Mouse (Mus musculus) mesoderm, embryonic 11.5 days (tissue): ENCODE measurements at regions not wholly inside any gene's neighbourhood (a gene's known extent, or its start where the extent isn't known, plus 50 kb on each side); places are given as distances from the start of the nearest gene placed in this dataset.
A peak's percentile ranks its signal among the peaks of the same experiment; 100 is the strongest.

Experiments
- DNase-seq: peaks from one replicate; pipeline ENCODE4 v3.0.0-alpha.2; 2012; ENCODE audit warnings: low read depth, low spot score

DNA sequence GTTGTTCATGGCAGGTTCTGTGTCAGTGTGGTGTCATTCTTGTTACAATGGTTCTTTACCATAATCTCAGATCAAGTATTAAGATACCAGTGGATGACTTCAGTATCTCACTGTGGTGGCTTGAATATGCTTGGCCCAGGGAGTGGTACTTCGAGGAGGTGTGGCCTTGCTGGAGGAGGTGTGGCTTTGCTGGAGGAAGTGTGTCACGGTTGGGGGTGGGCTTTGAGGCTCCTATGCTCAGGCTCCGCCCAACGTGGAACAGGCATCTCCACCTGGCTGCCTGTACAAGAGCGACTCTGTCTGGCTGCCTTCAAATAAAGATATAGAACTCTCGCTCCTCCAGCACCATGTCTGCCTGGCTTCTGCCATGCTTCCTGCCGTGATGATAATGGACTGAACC lies 63.6 kb downstream of the Cd2 start:
- no peak for DNase-seq

DNA sequence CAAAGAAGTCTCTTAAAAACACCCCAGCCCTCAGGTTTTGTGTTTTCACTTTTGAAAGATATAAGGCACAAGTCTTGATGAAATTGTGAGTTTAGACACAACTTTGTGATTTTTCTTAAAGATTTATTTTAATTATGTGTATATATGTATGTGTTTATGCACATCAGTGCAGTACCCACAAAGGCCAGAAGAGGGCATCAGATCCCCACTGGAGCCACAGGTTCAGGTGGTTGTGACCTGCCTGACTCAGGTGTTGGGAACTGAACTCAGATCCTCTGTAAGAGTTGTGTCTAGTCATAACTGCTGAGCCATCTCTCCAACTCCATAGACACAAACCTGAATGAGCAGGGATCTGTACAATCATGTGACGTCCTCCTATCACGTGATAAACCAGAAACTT lies 67.8 kb downstream of the Cd2 start:
- DNase-seq = no peak

DNA sequence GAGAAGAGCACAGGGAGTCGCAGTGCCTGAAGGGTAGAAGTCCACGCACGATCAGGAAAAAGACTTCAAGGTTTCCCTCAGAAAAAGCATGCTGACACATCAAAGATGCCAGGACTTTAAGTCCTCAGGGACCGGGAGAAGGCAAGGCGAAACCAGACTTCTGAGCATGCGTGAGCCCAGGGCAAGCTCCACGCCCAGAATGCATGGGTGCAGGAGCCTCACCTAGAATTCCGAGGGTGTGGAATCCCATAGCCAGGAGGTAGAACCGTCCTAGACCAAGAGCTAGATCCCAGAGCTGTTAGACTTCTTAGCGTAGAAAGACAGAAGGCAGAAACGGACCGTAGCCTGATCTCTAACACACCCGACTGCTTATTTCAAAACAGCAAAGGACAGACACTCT lies 71.0 kb downstream of the Cd2 start:
- DNase-seq = no peak

DNA sequence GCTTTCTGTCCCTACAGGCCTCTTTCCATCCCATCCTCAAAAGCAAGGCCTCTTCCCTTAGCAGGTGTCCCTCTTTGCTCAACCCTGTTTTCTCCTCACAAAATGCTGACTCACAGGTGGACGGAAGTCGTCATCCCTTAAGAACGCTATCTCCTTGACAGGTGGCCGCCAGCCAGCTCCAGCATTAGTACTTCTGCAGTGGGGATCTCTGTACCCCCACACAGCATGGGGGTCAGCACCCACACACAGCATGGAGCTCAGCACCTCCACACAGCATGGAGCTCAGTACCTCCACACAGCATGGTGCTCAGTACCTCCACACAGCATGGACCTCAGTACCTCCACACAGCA lies 74.6 kb downstream of the Cd2 start:
- no peak for DNase-seq

DNA sequence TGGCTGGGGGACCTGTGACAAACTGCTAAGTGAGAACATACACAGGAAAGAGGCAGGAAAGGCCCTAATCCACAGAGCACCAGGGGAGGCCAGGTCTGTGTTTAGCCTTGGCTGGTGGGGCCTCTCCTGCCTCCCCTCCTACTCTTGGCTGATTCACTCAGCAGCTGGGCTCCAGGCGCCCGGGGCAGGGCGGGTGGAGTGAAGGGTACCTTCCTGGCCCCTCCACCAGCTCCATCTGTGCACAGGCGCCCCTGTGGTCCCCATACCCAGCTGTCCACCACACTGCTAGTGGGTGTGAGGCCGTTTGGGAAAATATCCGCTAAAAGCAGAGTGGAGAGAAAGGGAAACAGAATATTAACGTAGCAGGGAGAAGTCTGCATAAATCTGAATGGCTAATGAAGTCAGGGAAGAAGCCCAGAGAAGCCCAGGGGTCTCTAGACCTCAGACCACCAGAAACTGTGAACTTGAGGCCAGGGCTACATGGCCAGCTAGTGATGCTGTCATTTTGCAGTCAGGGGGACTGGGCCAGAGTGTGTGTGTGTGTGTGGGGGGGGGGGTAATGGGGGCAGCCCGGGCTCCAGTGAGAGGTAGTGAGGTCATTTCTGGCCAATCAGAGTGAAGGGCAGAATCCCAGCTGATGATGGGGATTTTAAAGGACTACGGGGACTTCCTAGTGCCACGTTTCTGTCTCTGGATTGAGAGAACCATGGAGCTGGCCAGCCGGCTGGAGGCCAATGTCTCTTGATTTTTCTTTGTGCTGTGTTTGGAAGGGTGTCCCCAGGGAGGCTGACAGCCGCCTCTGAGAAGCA lies 75.1 kb downstream of the Cd2 start:
- peak; percentile 69 for DNase-seq

DNA sequence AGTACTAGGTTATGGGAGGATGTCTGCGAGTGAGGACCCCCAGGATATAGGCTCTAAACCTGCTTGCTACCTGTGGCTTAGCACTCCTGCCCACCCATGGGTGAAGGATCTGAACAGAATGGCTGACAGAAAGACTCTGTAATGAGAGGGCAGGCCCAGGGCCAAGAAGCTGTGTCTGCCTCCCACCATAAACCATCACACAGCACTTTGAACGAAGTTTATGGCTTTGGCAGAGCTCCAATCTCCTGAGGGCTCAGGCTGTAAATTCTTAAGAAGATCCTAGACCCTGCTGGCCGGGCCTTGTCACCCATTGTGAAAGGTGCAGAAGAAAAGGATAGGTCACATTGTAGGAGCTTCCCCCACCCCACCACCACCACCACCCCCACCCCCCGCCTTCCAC lies 75.8 kb downstream of the Cd2 start:
- peak; percentile 72 for DNase-seq

DNA sequence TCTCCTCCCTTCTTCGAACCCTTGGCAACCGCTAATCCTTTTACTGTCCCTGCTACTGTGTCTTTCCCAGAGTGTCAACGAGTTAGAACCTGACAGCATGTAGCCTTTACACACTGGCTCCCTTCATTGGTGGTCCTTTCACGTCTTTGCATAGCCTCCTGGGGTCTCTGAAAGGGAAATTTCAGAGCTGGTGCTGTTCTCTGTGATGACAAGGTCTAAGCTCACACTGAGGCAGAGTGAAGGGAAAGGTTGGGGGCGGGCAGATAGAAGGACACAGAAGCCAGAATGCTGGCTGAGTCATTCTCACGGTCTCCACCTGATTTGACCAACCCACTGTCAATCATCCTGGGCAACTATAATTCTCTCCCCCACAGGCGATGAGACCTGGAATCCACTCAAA lies 78.2 kb downstream of the Cd2 start:
- DNase-seq = no peak

DNA sequence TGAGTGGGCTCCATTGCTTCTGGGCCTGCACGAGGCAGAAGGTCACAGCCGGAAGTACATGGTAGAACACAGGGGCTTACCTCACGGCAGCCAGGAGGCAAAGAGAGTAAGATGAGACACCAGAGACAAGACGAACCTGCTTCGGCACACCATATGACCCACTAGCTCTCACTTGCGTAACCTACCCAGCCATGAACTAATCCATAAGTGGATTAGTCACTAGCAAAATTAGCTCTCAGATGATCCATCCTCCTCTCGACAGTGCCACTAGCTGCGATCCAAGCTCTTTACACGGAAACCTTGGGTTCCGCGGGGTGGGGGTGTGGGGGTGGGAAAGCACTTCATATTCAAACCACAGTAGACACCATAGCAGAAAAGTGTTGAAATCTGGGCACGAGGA lies 79.0 kb downstream of the Cd2 start:
- no peak for DNase-seq

DNA sequence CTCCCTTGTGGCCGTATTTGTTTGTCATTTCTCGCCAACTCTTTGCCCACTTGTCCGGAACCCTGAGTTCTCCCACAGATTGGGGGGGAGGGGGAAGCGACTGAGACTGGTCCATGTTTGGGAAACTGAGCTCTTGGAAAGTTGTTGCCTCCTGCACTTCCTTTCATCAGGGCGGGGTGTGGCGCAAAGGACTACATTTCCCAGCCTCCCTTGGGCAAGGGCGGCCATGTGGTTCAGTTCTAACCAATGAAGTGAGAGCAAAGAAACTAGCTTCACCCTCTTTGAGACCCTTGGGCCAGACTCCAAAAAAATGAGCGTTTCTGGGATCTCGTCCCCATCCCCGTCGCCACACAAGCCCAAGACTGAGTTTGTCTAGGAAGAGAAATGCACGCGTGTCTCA lies 81.6 kb downstream of the Cd2 start:
- peak; percentile 19 for DNase-seq

DNA sequence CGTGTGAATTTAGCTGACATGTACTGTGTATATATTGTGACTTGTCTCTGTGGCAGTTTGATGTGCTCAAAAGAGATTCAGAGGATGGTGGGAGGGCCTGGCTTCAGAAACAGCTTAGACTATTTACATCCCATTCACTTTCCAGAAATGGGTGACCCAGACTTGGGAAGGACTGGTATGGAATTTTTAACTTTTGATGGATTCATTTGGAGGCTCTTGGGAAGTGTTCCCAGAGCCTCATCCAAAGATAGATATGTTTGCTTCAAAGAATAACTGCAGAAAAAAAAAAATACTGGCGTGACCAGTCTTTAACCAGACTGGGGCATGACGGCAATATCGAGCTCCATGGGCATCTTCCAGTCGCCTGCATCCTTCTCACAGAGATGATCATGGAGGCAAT lies 84.6 kb upstream of the Ptgfrn start:
- DNase-seq = no peak

DNA sequence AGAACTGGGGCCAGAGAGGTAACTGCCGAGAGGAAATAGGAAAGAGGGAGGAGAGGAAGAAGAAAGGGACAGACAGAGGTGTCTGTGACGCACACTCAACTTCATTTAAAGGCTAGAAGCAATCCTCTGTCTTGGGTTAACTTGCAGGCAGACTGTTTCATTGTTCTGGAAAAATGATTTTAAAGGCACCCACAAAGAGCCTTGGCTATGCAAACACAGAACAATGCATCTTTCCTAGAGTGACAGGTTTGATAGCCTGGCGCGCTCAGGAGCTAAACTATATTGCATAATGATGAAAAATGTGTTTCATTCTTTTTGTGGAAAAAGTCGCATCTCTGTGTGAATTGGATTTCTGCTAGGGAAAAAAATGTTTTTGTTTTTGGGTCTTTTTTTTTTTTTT lies 84.2 kb upstream of the Ptgfrn start:
- no peak for DNase-seq

DNA sequence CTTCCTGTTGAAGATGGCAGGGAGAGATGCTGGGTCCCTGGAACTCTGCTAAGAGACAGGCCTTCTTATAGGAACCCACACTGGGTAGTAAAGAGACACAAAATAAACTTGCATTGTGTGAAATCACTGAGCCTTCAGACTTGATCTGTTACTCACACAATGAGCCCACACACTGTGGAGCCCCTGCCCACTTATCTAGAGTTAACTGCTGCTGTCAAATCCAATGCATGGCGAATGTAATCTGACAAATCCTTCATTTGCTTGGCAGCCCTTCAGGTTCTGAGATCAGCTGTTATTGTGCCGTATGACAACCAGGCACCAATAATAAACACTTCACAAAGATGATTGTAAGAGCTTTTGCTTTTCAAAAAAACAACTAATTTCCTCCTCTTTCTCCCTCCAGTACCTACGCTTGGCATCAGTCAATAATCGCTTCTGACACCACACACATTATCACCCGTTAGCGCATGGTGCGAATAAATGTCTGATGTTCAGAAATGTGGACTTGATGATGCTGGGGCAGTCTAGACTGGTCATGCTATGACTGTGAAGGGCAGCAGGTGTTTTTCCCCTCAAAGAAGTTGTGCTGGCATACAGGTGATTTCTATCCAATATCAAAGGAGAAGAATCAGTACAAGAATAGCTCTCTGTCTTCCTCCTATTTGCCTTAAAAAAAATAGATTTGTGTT lies 81.4 kb upstream of the Ptgfrn start:
- no peak for DNase-seq

DNA sequence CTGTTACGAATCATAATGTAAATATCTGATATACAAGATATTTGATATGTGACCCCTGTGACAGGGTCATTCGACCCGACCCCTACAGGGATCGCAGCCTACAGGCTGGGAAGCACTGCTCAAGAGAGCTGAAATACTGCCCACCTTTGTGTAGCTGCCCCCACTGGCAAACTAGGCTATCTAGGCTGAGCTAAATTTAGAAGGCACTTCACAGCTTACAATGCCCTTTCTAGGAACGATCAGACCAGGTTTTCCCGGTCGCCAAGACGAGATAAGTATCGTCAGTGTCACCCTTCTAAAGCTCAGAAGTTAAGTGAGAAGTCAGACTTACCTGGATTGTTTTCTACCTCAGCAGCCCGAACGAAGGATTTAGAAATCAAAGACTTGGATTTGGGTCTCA lies 71.9 kb upstream of the Ptgfrn start:
- no peak for DNase-seq

DNA sequence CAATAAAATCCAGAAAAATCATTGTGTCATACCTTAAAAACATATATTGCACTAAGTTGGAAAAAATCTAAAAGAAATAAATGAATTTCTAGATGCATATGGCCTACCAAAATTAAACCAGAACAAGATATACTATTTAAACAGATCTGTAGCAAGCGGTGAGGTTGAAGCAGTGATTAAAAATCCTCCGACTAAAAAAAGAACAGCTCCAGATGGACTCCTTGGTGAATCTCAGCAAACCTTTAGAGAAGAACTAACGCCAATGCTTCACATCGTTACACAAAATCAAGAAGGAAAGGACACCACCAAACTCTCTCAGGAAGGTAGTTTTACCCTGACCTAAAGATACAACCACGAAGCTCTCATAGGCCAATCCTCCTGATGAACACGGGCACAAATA lies 63.9 kb upstream of the Ptgfrn start:
- no peak for DNase-seq

DNA sequence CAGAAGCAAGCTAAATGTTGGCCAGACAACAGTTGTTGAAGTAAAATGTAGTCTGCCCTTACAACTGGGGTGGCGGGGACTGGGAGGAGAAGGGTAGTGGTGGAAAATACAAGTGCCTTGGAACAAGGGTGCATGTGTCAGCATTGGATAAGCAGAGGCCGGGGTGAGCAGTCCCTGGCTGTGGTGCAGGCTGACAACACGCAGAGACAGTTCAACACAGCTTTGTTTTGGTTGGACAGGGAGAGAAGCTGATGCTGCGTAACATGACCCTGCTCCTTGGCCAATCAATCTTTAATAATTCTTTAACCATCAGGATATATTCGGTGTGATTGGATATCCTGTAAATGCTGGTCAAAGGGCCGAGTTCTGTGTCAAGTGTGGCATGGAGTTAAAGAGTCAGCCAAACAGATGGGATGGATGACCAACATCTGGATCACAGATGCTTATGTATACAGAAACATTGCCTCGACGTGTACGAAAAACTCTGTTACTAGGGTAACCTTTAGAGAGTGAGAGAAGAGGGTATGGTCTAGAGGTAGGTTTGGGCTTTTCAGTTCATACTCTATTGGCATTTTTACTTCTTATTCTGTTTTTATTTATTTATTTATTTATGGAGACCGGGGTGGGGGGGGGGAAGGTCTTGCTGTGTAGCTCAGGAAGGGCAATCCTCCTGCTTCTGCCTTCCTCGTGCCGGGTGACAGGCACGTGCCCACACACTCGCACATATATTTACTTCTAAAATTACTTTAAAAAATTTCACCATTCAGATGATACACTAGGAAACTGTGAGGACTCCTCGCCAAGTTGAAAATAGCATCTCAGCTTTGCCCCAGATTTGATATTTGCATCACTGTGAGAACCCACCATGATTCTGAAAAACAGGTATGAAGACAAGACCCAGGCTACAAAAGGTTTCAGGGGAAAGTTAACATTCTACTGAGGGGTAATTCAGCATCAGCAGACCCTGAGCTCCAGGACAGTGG lies 60.2 kb upstream of the Ptgfrn start:
- peak; percentile 66 for DNase-seq

DNA sequence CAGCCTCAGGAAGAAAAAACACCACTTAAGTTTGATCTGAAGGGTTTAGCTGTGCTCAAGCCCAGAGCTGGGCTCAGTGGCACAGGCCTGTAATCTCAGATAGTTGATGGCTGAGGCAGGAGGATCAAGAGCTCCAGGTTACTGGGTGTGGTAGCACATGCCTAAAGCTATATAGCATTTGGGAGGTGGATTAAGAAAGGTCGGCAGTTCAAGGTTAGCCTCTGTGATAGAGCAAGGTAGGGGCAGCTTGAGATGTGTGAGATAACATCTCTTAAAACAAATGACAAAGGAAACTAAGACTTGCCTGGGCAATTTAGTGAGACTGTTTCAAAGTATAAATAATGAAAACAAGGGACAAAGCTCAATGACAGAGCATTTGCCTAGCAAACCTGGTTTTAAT lies 56.9 kb upstream of the Ptgfrn start:
- DNase-seq = no peak

DNA sequence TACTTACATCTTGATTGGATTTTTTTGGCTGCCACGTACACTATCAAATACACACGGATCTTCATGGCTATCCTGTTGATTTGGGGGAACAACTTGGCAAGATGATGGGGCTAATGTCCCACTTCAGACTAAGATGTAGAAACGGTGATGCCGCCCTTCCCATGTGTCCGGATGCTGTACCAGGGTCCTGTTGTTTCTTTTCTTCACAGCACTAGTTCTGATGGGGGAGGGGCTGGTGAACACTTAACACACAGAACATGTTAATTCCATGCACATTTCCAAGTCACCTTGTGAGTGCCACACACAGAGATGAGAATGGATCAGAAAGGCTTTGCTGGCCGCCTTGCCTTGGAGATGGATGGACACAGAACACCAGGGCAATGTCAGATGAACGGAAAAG lies 56.5 kb upstream of the Ptgfrn start:
- DNase-seq = no peak

DNA sequence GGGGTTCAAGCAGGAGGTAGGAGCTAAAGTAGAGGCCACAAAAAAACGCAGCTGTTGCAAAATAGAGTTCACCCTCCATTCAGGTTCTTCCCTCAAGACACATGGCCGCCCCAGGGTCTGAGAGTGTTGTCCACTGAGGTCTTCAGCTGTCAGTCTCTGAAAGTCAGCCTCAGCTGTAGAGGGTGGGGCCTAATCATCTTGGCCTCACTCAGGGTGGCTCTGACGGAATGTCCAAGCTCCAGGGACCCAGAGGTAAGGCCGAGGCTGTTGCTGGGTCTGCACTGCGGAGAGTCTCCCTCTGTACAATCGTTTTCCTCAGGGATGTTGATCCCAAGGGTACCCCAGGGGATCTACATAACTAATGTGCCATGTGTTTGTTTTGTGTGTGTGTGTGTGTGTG lies 55.2 kb upstream of the Ptgfrn start:
- no peak for DNase-seq

DNA sequence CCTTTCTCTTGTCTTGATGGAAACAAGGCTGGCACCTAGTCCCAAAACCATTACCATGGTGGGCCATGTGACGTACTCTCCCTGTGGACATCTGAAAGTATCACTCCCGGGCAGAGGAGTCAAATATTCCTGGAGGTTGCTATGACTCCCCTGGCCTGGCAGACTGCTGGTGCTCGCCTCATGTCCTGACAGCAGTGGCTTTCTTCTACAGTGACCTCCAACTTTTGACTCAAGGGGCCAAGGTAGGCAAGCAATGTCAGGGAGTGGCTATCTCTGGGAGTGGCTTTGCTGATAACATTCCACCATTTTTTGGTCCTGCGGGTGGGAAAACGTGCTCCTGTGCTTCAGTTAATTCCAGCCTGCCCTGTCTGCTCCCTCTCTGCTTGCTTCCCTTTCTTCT lies 54.7 kb upstream of the Ptgfrn start:
- no peak for DNase-seq

DNA sequence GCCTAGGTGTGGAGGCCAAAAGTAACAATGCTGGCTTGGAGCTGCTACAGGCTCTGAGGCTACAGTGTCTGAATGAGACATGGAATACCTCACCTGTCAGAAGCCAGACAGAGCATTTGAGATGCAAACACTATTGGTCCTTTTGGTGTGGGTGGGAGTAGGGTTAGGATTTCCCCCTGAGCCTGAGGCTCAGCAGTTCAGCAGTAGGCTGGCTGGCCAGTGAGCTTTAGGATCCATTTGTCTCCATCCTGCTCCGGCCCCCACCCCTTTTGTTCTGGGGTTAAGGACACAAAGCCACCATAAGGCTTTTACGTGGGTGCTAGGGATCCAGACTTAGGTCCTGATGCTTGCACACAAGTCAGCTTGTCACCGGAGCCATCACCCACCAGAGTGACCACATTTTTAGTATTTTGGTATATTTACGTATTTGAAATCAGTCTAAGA lies 53.9 kb upstream of the Ptgfrn start:
- no peak for DNase-seq

DNA sequence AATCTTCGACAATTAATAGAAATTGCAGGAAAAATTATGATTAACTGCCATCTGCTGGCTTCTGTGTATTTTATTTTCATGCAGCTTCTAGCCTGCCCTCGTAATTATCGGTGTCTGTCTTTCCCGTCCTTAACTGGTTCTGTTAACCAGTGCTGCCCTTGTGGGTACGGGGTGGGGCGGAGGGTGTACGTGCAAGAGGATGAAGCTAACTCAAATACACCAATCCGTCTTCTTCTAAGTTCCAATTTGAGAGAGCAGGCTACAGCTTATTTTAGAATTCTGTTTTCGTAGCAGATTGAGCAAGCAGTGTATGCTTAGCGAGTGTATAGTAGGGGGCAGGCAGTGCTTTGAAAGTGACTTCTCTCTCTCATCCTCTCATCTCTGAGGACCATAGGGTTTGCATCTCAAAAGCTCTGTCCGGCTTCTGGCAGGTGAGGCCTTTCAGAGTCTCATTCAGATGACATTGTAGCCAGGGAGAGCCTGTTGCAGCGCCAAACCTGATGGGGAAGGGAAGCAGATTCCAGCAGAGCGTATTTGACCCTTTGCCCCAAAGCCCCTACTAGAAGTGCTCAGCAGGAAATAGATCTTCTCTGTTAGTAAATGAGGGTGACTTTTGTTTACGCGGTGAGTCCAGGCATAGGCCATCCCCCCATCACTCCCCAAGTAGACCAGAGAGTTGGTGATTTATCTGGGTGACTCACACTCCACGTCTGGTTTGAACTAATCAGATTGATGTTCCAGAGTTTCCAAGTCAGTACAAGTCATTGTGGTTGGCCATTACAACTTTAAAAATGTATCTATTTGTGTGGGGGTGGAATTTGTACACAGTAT lies 53.3 kb upstream of the Ptgfrn start:
- DNase-seq = no peak
